Mouse (Mus musculus): ENCODE measurements around the gene Man2c1. TPM values are rescaled to one million over a fixed set of nuclear protein-coding genes. Genes with fewer than 3 reads are reported as not detected.

The Man2c1 gene
- polyA plus RNA-seq, 1 experiment from 2014 or later = 47.7 TPM

- H3K4me1 ChIP-seq (replicated peaks; ENCODE audit: insufficient read depth, low read length) = no peaks in the 10 kb centered on the region
- TF ChIP-seq CTCF (IDR thresholded peaks at IDR 0.05; ENCODE audit: low read depth) = no peak
- no peak overlapping the region for H3K4me3 ChIP-seq (replicated peaks; ENCODE audit: low read depth, low read length)
- DNase-seq (ENCODE audit: low spot score) (no peak), ATAC-seq (replicated peaks; ENCODE audit: low FRiP score, low read depth) (no peak)
- no peak overlapping the region for H3K27ac ChIP-seq
- 92% methylated on average over 6 of the region's 6 CpGs for WGBS
- H3K27me3 ChIP-seq (ENCODE audit: insufficient read depth, low read length) = no peaks in the 10 kb centered on the region
- H3K9me3 ChIP-seq (replicated peaks; ENCODE audit: low read length) = no peaks in the 10 kb centered on the region
- H3K4me2 ChIP-seq (ENCODE audit: low read length) = no peak overlapping the region
- H3K9ac ChIP-seq (ENCODE audit: low read depth, low read length) = no peak overlapping the region
- peaks cover 52% of the 10 kb centered on the region for H3K36me3 ChIP-seq (ENCODE audit: insufficient read depth, low read length)
These were observed 8.0 kb downstream of the Man2c1 start for GRCm38 (mm10) chr9:57138507-57138906.

GRCm38 (mm10) chr9:57139110-57139509 lies 8.6 kb downstream of the Man2c1 start:
- Histone ChIP-seq H3K27me3 (ENCODE audit: insufficient read depth, low read length) (no peaks in the 10 kb centered on the region), H3K9me3 (replicated peaks; ENCODE audit: low read length) (no peaks in the 10 kb centered on the region), H3K9ac (ENCODE audit: low read depth, low read length) (no peak overlapping the region), H3K4me3 (replicated peaks; ENCODE audit: low read depth, low read length) (no peak overlapping the region), H3K27ac (no peak overlapping the region), H3K4me2 (ENCODE audit: low read length) (no peak overlapping the region), H3K4me1 (replicated peaks; ENCODE audit: insufficient read depth, low read length) (no peaks in the 10 kb centered on the region), H3K36me3 (ENCODE audit: insufficient read depth, low read length) (peaks cover 54% of the 10 kb centered on the region)
- no peak for TF ChIP-seq CTCF (IDR thresholded peaks at IDR 0.05; ENCODE audit: low read depth)
- WGBS = 94% methylated on average over 9 of the region's 9 CpGs
- ATAC-seq (replicated peaks; ENCODE audit: low FRiP score, low read depth) (no peak), DNase-seq (ENCODE audit: low spot score) (no peak)

DNA sequence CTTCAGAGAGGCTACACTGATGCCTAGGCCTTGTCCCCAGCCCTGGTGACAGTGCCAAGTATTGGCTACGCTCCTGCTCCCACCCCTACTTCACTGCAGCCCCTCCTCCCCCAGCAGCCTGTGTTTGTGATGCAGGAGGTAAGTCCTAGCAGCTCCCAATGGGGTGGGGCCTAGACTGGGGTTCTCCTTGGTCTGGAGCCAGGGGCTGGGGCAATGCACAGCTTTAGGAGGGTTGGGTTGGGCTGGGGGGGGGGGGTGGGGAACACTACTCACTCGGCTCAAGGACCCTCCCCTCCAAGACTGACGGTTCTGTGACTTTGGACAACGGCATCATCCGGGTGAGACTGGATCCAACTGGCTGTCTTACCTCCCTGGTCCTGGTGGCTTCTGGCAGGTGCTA lies 9.1 kb downstream of the Man2c1 start:
- Histone ChIP-seq H3K27ac (no peak overlapping the region), H3K4me2 (ENCODE audit: low read length) (no peak overlapping the region), H3K4me3 (replicated peaks; ENCODE audit: low read depth, low read length) (no peak overlapping the region), H3K27me3 (ENCODE audit: insufficient read depth, low read length) (no peaks in the 10 kb centered on the region), H3K9me3 (replicated peaks; ENCODE audit: low read length) (no peaks in the 10 kb centered on the region), H3K4me1 (replicated peaks; ENCODE audit: insufficient read depth, low read length) (no peaks in the 10 kb centered on the region), H3K36me3 (ENCODE audit: insufficient read depth, low read length) (peaks cover 54% of the 10 kb centered on the region), H3K9ac (ENCODE audit: low read depth, low read length) (no peak overlapping the region)
- 85% methylated on average over 5 of the region's 5 CpGs for WGBS
- ATAC-seq (replicated peaks; ENCODE audit: low FRiP score, low read depth) (0 out of 2 replicates have a peak, but pooled peaks have one; percentile 2), DNase-seq (ENCODE audit: low spot score) (no peak)
- TF ChIP-seq CTCF (IDR thresholded peaks at IDR 0.05; ENCODE audit: low read depth) = no peak

GRCm38 (mm10) chr9:57141417-57142353 lies 11.2 kb downstream of the Man2c1 start:
- no peaks in the 10 kb centered on the region for H3K9me3 ChIP-seq (replicated peaks; ENCODE audit: low read length)
- 84% methylated on average over 17 of the region's 17 CpGs for WGBS
- DNase-seq (ENCODE audit: low spot score) (no peak), ATAC-seq (replicated peaks; ENCODE audit: low FRiP score, low read depth) (no peak)
- H3K4me1 ChIP-seq (replicated peaks; ENCODE audit: insufficient read depth, low read length) = no peaks in the 10 kb centered on the region
- TF ChIP-seq CTCF (IDR thresholded peaks at IDR 0.05; ENCODE audit: low read depth) = no peak
- H3K9ac ChIP-seq (ENCODE audit: low read depth, low read length) = no peak overlapping the region
- no peaks in the 10 kb centered on the region for H3K27me3 ChIP-seq (ENCODE audit: insufficient read depth, low read length)
- peaks cover 46% of the 10 kb centered on the region for H3K36me3 ChIP-seq (ENCODE audit: insufficient read depth, low read length)
- H3K4me3 ChIP-seq (replicated peaks; ENCODE audit: low read depth, low read length) = no peak overlapping the region
- H3K27ac ChIP-seq = no peak overlapping the region
- H3K4me2 ChIP-seq (ENCODE audit: low read length) = no peak overlapping the region

GRCm38 (mm10) chr9:57143212-57143611 lies 12.7 kb downstream of the Man2c1 start:
- no peak for DNase-seq (ENCODE audit: low spot score)

GRCm38 (mm10) chr9:57144830-57145229 lies 14.3 kb downstream of the Man2c1 start:
- no peak overlapping the region for H3K9ac ChIP-seq (ENCODE audit: low read depth, low read length)
- ATAC-seq (replicated peaks; ENCODE audit: low FRiP score, low read depth) (no peak), DNase-seq (ENCODE audit: low spot score) (no peak)
- H3K27ac ChIP-seq = no peak overlapping the region
- H3K27me3 ChIP-seq (ENCODE audit: insufficient read depth, low read length) = no peaks in the 10 kb centered on the region
- no peak overlapping the region for H3K4me2 ChIP-seq (ENCODE audit: low read length)
- peaks cover 23% of the 10 kb centered on the region for H3K36me3 ChIP-seq (ENCODE audit: insufficient read depth, low read length)
- no peaks in the 10 kb centered on the region for H3K9me3 ChIP-seq (replicated peaks; ENCODE audit: low read length)
- H3K4me3 ChIP-seq (replicated peaks; ENCODE audit: low read depth, low read length) = no peak overlapping the region
- no peaks in the 10 kb centered on the region; the same call in 1 of the 2 replicates for H3K4me1 ChIP-seq (replicated peaks; ENCODE audit: insufficient read depth, low read length)
- 90% methylated on average over 8 of the region's 8 CpGs for WGBS
- TF ChIP-seq CTCF (IDR thresholded peaks at IDR 0.05; ENCODE audit: low read depth) = no peak

More at GRCm38 (mm10) chr9:57143212-57143611, 12.7 kb downstream of the Man2c1 start:
- no peaks in the 10 kb centered on the region for H3K27me3 ChIP-seq (ENCODE audit: insufficient read depth, low read length)
- H3K27ac ChIP-seq = no peak overlapping the region
- WGBS = 75% methylated on average over 11 of the region's 11 CpGs
- H3K36me3 ChIP-seq (ENCODE audit: insufficient read depth, low read length) = peaks cover 37% of the 10 kb centered on the region
- no peak overlapping the region for H3K4me3 ChIP-seq (replicated peaks; ENCODE audit: low read depth, low read length)
- ATAC-seq (replicated peaks; ENCODE audit: low FRiP score, low read depth) = no peak
- H3K4me2 ChIP-seq (ENCODE audit: low read length) = no peak overlapping the region
- no peak for TF ChIP-seq CTCF (IDR thresholded peaks at IDR 0.05; ENCODE audit: low read depth)
- no peak overlapping the region for H3K9ac ChIP-seq (ENCODE audit: low read depth, low read length)
- H3K9me3 ChIP-seq (replicated peaks; ENCODE audit: low read length) = no peaks in the 10 kb centered on the region
- H3K4me1 ChIP-seq (replicated peaks; ENCODE audit: insufficient read depth, low read length) = no peaks in the 10 kb centered on the region; the same call in 1 of the 2 replicates
